Mouse (Mus musculus) stomach, embryonic 15.5 days (tissue): ENCODE data around the gene Barhl1. TPM values are rescaled to one million over a fixed set of nuclear protein-coding genes. Genes with fewer than 3 reads are reported as not detected.

ENCODE experiments used
- ATAC-seq: fragments of 200-750 bp; cut with Nextera tagmentation; 2 replicates; pipeline ENCODE4 v1.8.0; 2017; ENCODE audit warnings: low read depth, moderate number of reproducible peaks, moderate TSS enrichment; ENCODE audit not compliant: insufficient read depth, low FRiP score
- H3K27ac ChIP-seq: fragments of 300-500 bp; sonication (generic); 2 replicates; pipeline ENCODE4 v1.5.1; 2015; ENCODE audit warnings: mild to moderate bottlenecking, inconsistent platforms
- H3K27me3 ChIP-seq: fragments of 300-500 bp; sonication (generic); replicated peaks from 2 replicates; pipeline ENCODE4 v1.6.1; 2015; ENCODE audit warnings: inconsistent platforms
- H3K36me3 ChIP-seq: fragments of 300-500 bp; sonication (generic); 2 replicates; pipeline ENCODE4 v1.6.1; 2015; ENCODE audit warnings: inconsistent platforms
- H3K4me1 ChIP-seq: fragments of 300-500 bp; sonication (generic); 2 replicates; pipeline ENCODE4 v1.6.1; 2015; ENCODE audit warnings: inconsistent platforms
- H3K4me2 ChIP-seq: fragments of 300-500 bp; sonication (generic); 2 replicates; pipeline ENCODE4 v1.6.1; 2015; ENCODE audit warnings: mild to moderate bottlenecking, inconsistent platforms
- H3K4me3 ChIP-seq: fragments of 300-500 bp; sonication (generic); replicated peaks from 2 replicates; pipeline ENCODE4 v1.5.1; 2015; ENCODE audit warnings: inconsistent platforms
- H3K9ac ChIP-seq: fragments of 300-500 bp; sonication (generic); 2 replicates; pipeline ENCODE4 v1.6.1; 2015; ENCODE audit warnings: inconsistent platforms
- H3K9me3 ChIP-seq: fragments of 300-500 bp; sonication (generic); 2 replicates; pipeline ENCODE4 v1.6.1; 2016; ENCODE audit warnings: inconsistent platforms
- WGBS: fragments of 180-500 bp; shearing (Covaris S2); methylation state at CpG from one replicate; pipeline ENCODE4 v1.1.7; 2015; 5-methylcytosine and 5-hydroxymethylcytosine counted together
- polyA plus RNA-seq: library from polyadenylated mRNA; unstranded; fragments of >200 nt; fragmentation: Nextera tagmentation; extraction: Ambion mirVana; gene quantifications from 2 replicates; pipeline ENCODE4 v1.2.1, GENCODE M21; 2015

Gene Barhl1
- polyA plus RNA-seq, 1 experiment from 2014 or later = 0.12 TPM

DNA sequence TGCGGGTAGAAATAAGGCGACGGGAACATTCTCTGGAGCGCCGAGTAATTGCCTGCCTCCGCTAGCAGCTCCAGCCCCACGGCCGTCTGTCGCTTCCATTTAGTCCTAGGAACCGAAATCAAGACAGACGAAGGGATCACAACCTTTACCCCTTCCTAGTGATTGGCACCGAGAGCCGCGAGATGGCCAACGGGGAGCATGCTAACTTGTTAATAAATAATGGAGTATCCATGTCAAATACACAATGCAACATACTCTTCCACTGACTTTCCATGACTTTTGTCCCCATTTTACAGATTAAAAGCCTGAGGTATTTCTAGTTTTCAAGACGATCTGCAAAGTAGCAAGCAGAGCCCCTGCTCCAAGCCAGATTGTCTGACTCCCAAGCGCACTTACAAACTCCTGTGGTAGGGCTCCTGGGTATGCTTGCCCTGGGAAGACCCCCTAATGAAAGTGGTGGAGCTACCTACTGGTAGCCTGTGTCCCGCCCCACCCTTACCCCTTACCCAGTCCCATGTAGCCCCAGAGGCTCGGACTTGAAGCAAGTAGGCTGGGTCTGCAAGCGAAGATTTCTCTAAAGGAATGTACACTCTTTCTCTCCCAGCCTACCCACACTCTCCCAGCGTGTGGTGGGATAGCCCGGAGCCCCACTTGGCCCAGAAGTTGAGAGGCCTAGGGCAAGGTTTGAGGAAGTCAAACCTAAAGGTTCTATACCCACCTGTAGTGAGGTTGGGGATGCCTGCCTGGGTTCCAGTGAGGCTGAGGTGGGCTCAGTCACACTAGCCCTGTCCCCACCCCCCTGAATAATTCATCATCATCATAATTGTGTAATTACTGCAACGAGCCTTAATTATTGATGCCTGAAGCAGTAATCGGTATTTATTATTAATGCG is 6.4 kb downstream of the Barhl1 start:
- peaks cover 82% of the 10 kb centered on the region for H3K27me3 ChIP-seq

DNA sequence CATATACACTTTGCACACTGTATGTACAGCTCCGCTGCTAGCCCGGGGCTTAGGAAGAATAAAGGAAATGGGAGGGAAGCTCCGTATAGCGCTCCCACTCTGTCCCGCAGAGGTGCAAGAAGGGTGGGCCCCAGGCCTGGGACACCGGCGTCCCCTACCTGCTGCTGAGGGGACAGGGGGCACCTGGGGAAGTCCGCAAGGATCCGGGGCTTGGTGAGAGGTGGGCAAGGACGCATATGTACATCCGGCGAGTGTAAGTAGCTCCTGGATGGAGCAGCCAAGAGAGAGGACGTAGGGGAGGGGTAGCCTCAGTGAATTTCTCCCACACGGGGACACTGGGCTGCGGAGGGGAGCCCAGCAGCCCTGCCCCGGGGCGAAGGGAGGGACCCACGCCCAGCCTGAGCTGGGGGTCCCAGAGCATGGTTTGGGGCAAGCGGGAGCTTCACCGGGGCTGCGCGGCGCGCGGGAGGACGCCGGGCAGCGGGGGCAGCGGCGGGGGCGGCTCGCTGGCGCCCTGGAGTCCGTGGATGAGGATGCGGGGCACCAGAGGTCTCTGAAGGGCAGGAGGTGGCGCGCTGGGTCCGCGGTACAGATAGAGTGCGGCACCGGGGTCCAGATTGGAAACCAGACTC is 7.2 kb downstream of the Barhl1 start:
- Histone ChIP-seq H3K4me2 (no peak overlapping the region), H3K36me3 (no peaks in the 10 kb centered on the region; the same call in 1 of the 2 replicates), H3K27ac (no peak overlapping the region), H3K4me3 (no peak overlapping the region), H3K27me3 (peaks cover 74% of the 10 kb centered on the region), H3K9me3 (no peaks in the 10 kb centered on the region), H3K4me1 (peaks cover 16% of the 10 kb centered on the region; the same call in 1 of the 2 replicates), H3K9ac (no peak overlapping the region)
- no peak for ATAC-seq
- 1% methylated on average over 41 of the region's 41 CpGs for WGBS

More for the DNA sequence above, 6.4 kb downstream of the Barhl1 start:
- no peak overlapping the region for H3K9ac ChIP-seq
- no peaks in the 10 kb centered on the region for H3K9me3 ChIP-seq
- ATAC-seq = no peak
- no peaks in the 10 kb centered on the region for H3K36me3 ChIP-seq
- peaks cover 16% of the 10 kb centered on the region; the same call in 1 of the 2 replicates for H3K4me1 ChIP-seq
- H3K4me3 ChIP-seq = no peak overlapping the region
- H3K4me2 ChIP-seq = no peak overlapping the region
- WGBS = 10% methylated on average over 25 of the region's 25 CpGs
- no peak overlapping the region for H3K27ac ChIP-seq

DNA sequence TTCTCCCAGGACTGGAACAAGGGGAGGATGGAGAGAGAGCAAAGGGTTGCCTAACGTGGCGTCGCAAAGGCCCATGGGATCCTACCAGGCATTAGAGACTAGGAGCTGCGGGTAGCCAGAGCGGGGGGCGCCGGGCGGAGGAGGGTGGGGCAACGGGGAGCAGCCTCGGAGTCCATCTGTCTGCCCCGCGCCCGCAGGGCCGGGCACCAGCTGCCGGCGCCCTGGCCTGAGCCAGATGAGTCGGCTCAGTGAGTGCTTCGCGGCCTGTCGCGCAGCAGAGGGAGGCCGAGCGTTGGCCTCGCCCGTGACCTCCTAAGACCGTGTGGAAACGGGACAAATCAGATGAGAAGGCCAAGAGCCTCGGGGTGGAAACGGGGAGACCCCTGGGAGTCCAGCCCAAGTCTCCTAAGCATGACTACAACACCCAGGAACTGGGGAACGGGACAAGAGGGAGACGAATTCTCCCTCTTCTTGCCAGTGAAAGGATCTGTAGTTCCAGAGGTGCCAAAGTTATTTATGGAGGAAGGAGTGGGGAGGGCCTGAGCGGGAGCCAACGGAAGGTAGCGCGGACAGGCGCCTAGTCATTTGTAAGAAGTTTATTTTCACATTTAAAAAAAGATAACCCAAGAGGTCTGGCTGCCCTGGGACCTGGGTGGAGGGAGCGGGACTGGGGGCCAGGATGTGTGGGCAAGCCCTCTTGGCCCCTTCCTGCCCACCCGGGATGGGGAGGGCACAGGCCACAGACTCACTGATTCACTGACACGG is 7.9 kb downstream of the Barhl1 start:
- peaks cover 67% of the 10 kb centered on the region for H3K27me3 ChIP-seq
- H3K36me3 ChIP-seq = no peaks in the 10 kb centered on the region; the same call in 1 of the 2 replicates
- ATAC-seq = no peak
- WGBS = 2% methylated on average over 39 of the region's 39 CpGs
- H3K4me1 ChIP-seq = peaks cover 16% of the 10 kb centered on the region; the same call in 1 of the 2 replicates
- no peaks in the 10 kb centered on the region for H3K9me3 ChIP-seq
- peak overlapping the region; percentile 39 for H3K4me2 ChIP-seq
- no peak overlapping the region for H3K9ac ChIP-seq
- 0 out of 2 replicates have a peak overlapping the region, but pooled peaks have one; percentile 14 for H3K4me3 ChIP-seq
- no peak overlapping the region for H3K27ac ChIP-seq

DNA sequence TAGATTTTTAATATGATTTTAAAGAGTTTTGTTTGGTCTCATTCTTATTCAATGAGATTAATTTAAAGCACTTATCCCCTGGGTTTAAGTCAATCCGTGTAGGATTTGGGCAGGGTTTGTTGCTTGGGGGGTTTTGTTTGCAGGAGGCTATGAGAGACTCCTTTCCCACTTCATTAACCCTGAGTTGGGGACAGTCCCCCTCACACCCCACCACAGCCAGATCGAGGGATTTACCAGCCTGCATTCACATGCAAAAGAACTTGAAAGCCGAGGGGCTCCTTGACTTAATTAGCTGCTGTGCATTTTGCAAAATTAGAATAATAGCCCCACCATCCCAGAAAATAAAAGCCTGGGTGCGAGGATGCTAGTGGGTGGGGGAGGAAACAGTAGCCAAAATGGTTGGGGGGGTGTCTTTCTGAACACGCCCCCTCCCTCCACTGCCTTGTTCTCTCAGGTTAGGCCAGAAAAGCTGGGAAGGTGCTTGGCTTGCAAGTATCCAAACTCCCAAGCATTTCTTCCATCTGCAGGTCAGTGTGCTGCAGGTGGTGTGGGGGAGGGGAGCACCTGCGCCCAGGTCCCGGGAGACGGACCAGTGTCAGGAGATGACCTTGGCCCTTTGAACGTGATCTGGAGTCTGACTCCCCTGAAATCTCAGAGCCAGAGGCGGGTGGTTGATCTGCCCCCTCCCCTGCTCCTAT is 8.6 kb downstream of the Barhl1 start:
- Histone ChIP-seq H3K4me3 (0 out of 2 replicates have a peak overlapping the region, but pooled peaks have one; percentile 14), H3K4me1 (peaks cover 16% of the 10 kb centered on the region; the same call in 1 of the 2 replicates), H3K27ac (no peak overlapping the region), H3K27me3 (peaks cover 60% of the 10 kb centered on the region), H3K9ac (no peak overlapping the region), H3K9me3 (no peaks in the 10 kb centered on the region), H3K36me3 (no peaks in the 10 kb centered on the region; the same call in 1 of the 2 replicates), H3K4me2 (peak overlapping the region; percentile 39)
- 10% methylated on average over 10 of the region's 10 CpGs for WGBS
- no peak for ATAC-seq

DNA sequence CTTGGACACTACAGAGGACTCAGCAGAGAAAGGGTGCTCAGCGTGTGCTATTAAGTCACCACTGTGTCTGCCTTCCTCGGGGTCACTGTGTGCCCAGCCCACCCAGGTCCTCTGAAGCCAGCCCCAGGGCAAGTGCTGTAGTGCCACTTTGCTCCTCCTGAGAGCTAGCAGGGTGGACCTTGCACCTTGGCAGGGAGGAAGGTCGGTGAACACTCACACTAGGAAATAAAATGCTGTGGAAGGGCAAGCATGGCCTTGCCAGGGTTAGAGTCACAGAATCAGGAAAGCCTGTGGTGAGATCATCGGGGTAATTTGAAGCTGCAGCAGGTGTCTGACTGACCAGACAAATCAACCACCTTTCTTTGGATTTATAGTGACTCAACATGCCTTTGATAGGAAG is 10.9 kb downstream of the Barhl1 start:
- Histone ChIP-seq H3K27ac (no peak overlapping the region), H3K4me3 (no peak overlapping the region), H3K4me2 (no peak overlapping the region), H3K9ac (no peak overlapping the region), H3K9me3 (no peaks in the 10 kb centered on the region), H3K27me3 (peaks cover 38% of the 10 kb centered on the region), H3K4me1 (peaks cover 16% of the 10 kb centered on the region; the same call in 1 of the 2 replicates), H3K36me3 (no peaks in the 10 kb centered on the region; the same call in 1 of the 2 replicates)
- 67% methylated on average over 4 of the region's 4 CpGs for WGBS
- ATAC-seq = no peak

DNA sequence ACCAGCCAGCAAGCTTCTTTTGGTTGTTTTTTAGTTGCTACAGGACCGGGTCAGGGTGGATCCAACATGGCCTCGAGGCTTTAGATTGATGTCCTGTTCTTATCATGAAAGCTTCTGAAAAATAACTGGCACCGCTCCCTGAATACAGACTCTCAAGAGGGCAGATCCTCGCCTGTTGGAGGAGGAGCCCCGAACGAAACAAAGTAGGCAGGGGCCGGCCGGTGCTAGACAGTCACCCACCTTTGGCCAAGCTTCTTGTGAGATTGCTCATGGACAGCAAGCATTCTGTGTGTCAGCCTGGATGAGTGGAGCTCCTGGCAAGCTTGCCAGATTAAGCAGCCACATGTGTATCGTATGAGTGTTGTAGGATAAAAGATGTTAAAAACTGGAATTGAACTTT is 11.7 kb downstream of the Barhl1 start:
- ATAC-seq = no peak

DNA sequence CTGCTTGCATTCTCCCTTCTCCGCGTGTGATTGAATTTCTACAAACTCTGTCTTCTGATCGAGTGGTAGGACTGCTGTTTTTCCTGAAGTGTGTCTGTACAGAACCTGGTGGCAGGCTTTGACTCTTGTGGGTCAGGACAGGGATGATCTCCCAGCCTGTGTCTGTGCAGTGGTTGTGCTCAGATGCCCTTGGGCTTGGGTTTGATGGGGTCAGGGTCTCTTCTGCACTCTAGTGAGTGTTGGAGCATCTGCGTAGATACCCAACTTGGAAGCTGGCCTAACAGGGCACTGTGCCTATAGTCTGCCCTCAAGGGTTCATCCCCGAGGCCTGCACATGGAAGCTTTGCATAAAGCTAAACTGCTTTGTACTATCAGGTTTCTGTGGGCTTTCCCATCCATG is 12.6 kb downstream of the Barhl1 start:
- no peak for ATAC-seq
- Histone ChIP-seq H3K4me3 (no peak overlapping the region), H3K36me3 (peaks cover 7% of the 10 kb centered on the region; the same call in 1 of the 2 replicates), H3K27ac (no peak overlapping the region), H3K27me3 (peaks cover 22% of the 10 kb centered on the region), H3K4me1 (peaks cover 10% of the 10 kb centered on the region; the same call in 1 of the 2 replicates), H3K4me2 (no peak overlapping the region), H3K9me3 (no peaks in the 10 kb centered on the region), H3K9ac (no peak overlapping the region)
- WGBS = 87% methylated on average over 5 of the region's 5 CpGs

More for the DNA sequence above, 11.7 kb downstream of the Barhl1 start:
- Histone ChIP-seq H3K36me3 (peaks cover 7% of the 10 kb centered on the region; the same call in 1 of the 2 replicates), H3K4me1 (peaks cover 16% of the 10 kb centered on the region; the same call in 1 of the 2 replicates), H3K9me3 (no peaks in the 10 kb centered on the region), H3K4me3 (no peak overlapping the region), H3K4me2 (no peak overlapping the region), H3K27me3 (peaks cover 31% of the 10 kb centered on the region), H3K27ac (no peak overlapping the region), H3K9ac (no peak overlapping the region)
- 84% methylated on average over 9 of the region's 9 CpGs for WGBS

DNA sequence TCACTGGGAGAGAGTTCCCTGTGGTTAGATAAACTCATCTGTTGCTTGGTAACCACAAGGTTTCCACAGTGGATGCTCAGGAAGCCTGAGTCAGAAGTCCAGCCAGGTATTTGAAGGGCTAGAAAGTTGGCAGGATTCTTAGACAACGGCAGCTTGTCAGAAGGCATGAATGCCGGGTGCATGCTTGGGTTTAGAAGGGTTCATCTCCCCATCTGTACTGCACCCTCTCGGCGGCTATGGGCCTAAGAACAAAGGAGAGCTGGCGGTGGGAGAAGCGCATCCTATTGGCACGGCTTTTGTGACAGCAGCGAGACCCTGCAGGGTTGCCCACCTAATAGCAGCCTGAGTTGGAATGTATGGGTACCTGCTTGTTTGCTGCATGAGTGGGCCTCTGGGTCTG is 14.2 kb downstream of the Barhl1 start:
- Histone ChIP-seq H3K9ac (no peak overlapping the region), H3K9me3 (no peaks in the 10 kb centered on the region), H3K27me3 (0 out of 2 replicates have a peak, but pooled peaks cover 6% of the 10 kb centered on the region), H3K36me3 (peaks cover 7% of the 10 kb centered on the region; the same call in 1 of the 2 replicates), H3K27ac (no peak overlapping the region), H3K4me3 (no peak overlapping the region), H3K4me1 (no peaks in the 10 kb centered on the region), H3K4me2 (no peak overlapping the region)
- 95% methylated on average over 8 of the region's 8 CpGs for WGBS
- ATAC-seq = no peak

DNA sequence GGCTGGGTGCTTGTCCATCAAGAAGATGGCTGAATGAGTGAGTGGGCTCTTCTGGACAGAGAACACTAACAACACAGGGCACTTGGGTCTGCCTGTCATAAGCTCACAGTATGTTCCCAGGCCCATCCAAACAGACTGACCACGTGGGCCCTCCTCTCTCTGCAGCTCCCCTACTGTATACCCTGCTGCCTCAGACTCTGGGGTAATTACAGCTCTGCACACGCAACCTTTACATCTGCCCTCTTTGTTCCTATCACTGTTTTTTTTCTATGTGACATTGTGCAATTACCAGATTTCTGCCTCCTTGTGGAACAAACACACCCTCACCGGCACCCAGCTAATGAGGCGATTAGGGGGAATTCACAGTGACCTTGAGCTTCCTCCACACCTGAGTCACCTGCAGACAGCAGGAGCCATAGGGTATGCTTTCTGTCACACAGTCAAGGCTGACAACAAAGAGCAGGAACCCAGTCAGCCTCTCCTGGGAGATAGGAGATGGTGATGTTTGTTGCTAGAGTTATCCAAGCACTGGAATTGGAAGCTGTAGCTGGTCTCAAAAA is 19.0 kb downstream of the Barhl1 start:
- Histone ChIP-seq H3K36me3 (peaks cover 7% of the 10 kb centered on the region; the same call in 1 of the 2 replicates), H3K4me2 (no peak overlapping the region)
- no peak for ATAC-seq

DNA sequence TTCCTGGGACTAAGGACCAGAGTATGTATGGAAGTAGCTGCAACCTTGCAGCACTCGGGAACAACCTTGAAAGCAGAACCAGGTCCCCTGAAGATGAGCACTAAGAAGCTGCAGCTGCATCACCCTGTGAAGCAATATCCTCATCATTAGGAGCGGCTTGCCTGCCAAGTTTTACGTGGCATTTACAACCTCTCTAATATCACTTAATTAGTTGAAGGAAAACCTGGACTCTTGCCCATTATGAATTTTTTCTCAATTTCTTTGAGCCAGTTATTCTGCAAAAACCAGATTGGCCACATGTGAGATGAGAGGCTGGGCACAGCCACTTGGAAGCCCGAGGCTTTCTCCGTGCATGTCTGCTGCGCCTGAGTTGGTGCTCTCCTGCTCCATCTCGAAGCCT is 20.6 kb downstream of the Barhl1 start:
- WGBS = 83% methylated on average over 7 of the region's 7 CpGs
- ATAC-seq = no peak
- no peaks in the 10 kb centered on the region for H3K9me3 ChIP-seq
- no peaks in the 10 kb centered on the region for H3K27me3 ChIP-seq
- H3K36me3 ChIP-seq = peaks cover 7% of the 10 kb centered on the region; the same call in 1 of the 2 replicates
- no peak overlapping the region for H3K9ac ChIP-seq
- no peak overlapping the region for H3K27ac ChIP-seq
- no peak overlapping the region for H3K4me3 ChIP-seq
- no peaks in the 10 kb centered on the region for H3K4me1 ChIP-seq
- no peak overlapping the region for H3K4me2 ChIP-seq

More for the DNA sequence above, 19.0 kb downstream of the Barhl1 start:
- H3K27me3 ChIP-seq = no peaks in the 10 kb centered on the region
- 71% methylated on average over 4 of the region's 4 CpGs for WGBS
- H3K4me3 ChIP-seq = no peak overlapping the region
- H3K9ac ChIP-seq = no peak overlapping the region
- H3K27ac ChIP-seq = no peak overlapping the region
- no peaks in the 10 kb centered on the region for H3K9me3 ChIP-seq
- H3K4me1 ChIP-seq = no peaks in the 10 kb centered on the region
